Mouse (Mus musculus): Measurements from ENCODE around the gene Spp1. TPM values are rescaled to one million over a fixed set of nuclear protein-coding genes. Genes with fewer than 3 reads are reported as not detected.

Gene Spp1
- total RNA-seq, 2 experiments from 2014 or later: 0.58 to 4.2 TPM

GRCm38 (mm10) chr5:104470981-104471391 is 36.1 kb downstream of the Spp1 start:
- DNase-seq: no peak
- intact Hi-C loops (cut with DNase I; ENCODE audit: low total_unique reads): no loop called here

DNA sequence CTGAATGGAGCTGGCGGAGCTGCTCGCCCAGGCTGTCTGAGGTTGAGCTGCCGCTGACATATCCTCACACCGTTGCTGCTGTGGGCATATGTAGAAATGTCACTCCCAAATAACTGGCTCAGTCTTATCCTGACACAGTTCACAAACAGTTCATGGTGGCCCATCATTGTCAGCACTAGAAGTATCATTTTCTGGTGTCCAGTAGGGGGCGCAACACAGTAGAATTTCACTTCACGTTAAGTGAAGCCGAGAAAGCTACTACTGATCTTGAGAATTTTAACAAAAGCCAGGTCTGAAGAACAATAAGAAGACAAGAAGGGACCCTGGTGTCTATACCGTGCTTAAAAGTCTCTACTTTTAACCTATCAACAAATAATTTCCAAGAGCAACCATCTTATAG is 37.5 kb downstream of the Spp1 start:
- DNase-seq: no peak
- intact Hi-C loops (cut with DNase I; ENCODE audit: low total_unique reads): no loop called here

GRCm38 (mm10) chr5:104480367-104480766 is 45.4 kb downstream of the Spp1 start:
- no peak for DNase-seq
- intact Hi-C loops (cut with DNase I; ENCODE audit: low total_unique reads): no loop called here

GRCm38 (mm10) chr5:104482856-104483255 is 47.9 kb downstream of the Spp1 start:
- intact Hi-C loops (cut with DNase I; ENCODE audit: low total_unique reads): no loop called here
- DNase-seq: no peak

Other genes with a start within 250 kb of the Spp1 start
- gene Dmp1, start 232.5 kb upstream of the Spp1 start, total RNA-seq (2021): 1 to 10 TPM; 2.7 to 4.2 TPM
- gene Ibsp, start 135.9 kb upstream of the Spp1 start, total RNA-seq (2021): not detected
- not detected for gene Mepe, start 109.8 kb upstream of the Spp1 start, total RNA-seq (2021)
- 10 to 100 TPM; 19.6 to 21.1 TPM for gene Pkd2, start 24.3 kb downstream of the Spp1 start, total RNA-seq (2021)
- gene BC005561, start 73.2 kb downstream of the Spp1 start, total RNA-seq (2021): 1 to 10 TPM; 3.5 to 4.2 TPM

Data from gastrocnemius, postnatal 14 days (tissue).